Mouse (Mus musculus) myocyte (in vitro differentiated cells): ENCODE data around the gene Myom1.

ENCODE experiments used
- CEBPB ChIP-seq: IDR thresholded peaks from 2 replicates; pipeline ENCODE4 v1.6.1; 2011; ENCODE audit warnings: mild to moderate bottlenecking, moderate library complexity; ENCODE audit not compliant: poor library complexity, insufficient read depth, severe bottlenecking
- MYOG ChIP-seq, 3 experiments: IDR thresholded peaks; one replicate each; pipeline ENCODE4 v1.6.1; 2011; ENCODE audit warnings: control low read depth in 2 of 3, low read depth in 2 of 3, mild to moderate bottlenecking in 2 of 3; ENCODE audit not compliant: insufficient read length in 2 of 3, control insufficient read depth in 1 of 3, insufficient read depth in 1 of 3
- SRF ChIP-seq: IDR thresholded peaks from one replicate; pipeline ENCODE4 v1.6.1; 2011; ENCODE audit warnings: low read depth; ENCODE audit not compliant: control insufficient read depth, insufficient read length
- TCF12 ChIP-seq: IDR thresholded peaks from one replicate; pipeline ENCODE4 v1.6.1; 2011; ENCODE audit warnings: mild to moderate bottlenecking, control low read depth; ENCODE audit not compliant: poor library complexity, insufficient read depth, severe bottlenecking

DNA sequence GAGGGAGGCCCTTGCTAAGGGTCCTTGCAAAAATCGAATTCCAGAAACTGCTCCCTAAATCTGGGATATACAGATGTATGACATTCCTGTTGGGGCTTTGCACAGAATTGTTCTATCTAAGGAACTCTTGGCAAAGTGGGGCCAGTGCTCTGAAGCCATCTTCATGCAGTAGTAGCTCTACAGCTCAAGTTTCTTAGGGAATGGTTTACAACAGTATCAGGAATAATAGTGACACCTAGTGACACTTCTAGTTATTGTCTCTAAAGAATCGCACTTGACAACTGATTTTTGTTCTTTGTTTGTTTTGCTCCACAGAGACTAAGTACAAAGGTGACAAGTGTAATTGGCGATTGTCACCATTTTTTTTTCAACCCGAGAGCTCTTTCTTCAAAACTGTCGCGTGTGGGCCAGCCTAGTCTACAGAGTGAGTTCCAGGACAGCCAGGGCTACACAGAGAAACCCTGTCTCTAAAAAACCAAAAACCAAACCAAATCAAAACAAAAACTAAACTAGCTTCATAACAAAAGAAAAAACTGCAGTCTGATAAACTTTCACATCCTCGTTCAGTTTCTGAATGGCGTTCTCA lies 33.7 kb upstream of the Myom1 start:
- TF ChIP-seq TCF12 (no peak), CEBPB (no peak), SRF (no peak), MYOG (IDR thresholded peaks at IDR 0.05; ENCODE audit: control insufficient read depth in 1 of 3, insufficient read depth in 1 of 3, insufficient read length in 2 of 3, low read depth in 2 of 3) (no peak)
